Mouse (Mus musculus) kidney, adult 2 months (tissue): ENCODE data around the gene Rad21l.

Experiments used
- CTCF ChIP-seq: fragments of 200-500 bp; conservative IDR thresholded peaks from 2 replicates; pipeline ENCODE4 v1.5.1; 2011; ENCODE audit warnings: low read depth, mild to moderate bottlenecking, control low read depth, low read length, moderate library complexity, mixed read lengths; ENCODE audit not compliant: insufficient read depth, insufficient read length
- POLR2A ChIP-seq: fragments of 200-500 bp; IDR thresholded peaks from one replicate; pipeline ENCODE4 v1.6.1; 2011; ENCODE audit warnings: low read depth, low read length, control low read depth

- no peak for TF ChIP-seq POLR2A
- peak; percentile 27; the same call in 1 of the 2 replicates for TF ChIP-seq CTCF
Observed at GRCm38 (mm10) chr2:151632159-151632814, 36.0 kb downstream of the Rad21l start, which contains the start of gene Snph.
